Mouse (Mus musculus): ENCODE measurements around the gene Prr7. TPM values are rescaled to one million over a fixed set of nuclear protein-coding genes. Genes with fewer than 3 reads are reported as not detected.

Prr7 gene
- polyA plus RNA-seq, 1 experiment from 2014 or later: 5.8 TPM

GRCm38 (mm10) chr13:55479929-55480328, 15.9 kb downstream of the Prr7 start:
- Histone ChIP-seq H3K9me3 (replicated peaks) (no peaks in the 10 kb centered on the region), H3K4me3 (replicated peaks) (no peak overlapping the region), H3K36me3 (peaks cover 78% of the 10 kb centered on the region), H3K27ac (replicated peaks) (no peak overlapping the region), H3K4me1 (peaks cover 46% of the 10 kb centered on the region), H3K27me3 (replicated peaks) (no peaks in the 10 kb centered on the region), H3K9ac (replicated peaks) (no peak overlapping the region), H3K4me2 (no peak overlapping the region)
- ATAC-seq (ENCODE audit: low FRiP score): no peak

GRCm38 (mm10) chr13:55482542-55482941, 18.5 kb downstream of the Prr7 start:
- Histone ChIP-seq H3K9ac (replicated peaks) (peak overlapping the region; percentile 100; the same call in 1 of the 2 replicates), H3K36me3 (peaks cover 52% of the 10 kb centered on the region), H3K4me1 (peaks cover 53% of the 10 kb centered on the region), H3K27ac (replicated peaks) (peak overlapping the region; percentile 98), H3K9me3 (replicated peaks) (no peaks in the 10 kb centered on the region), H3K27me3 (replicated peaks) (no peaks in the 10 kb centered on the region), H3K4me3 (replicated peaks) (peak overlapping the region; percentile 83; the same call in 1 of the 2 replicates), H3K4me2 (peak overlapping the region; percentile 96)
- WGBS: 59% methylated on average over 7 of the region's 7 CpGs
- no peak for ATAC-seq (ENCODE audit: low FRiP score)

- peak overlapping the region; percentile 96 for H3K4me2 ChIP-seq
- no peak for ATAC-seq (ENCODE audit: low FRiP score)
- peaks cover 47% of the 10 kb centered on the region for H3K36me3 ChIP-seq
- peaks cover 53% of the 10 kb centered on the region for H3K4me1 ChIP-seq
- 44% methylated on average over 9 of the region's 9 CpGs for whole genome bisulfite sequencing
- no peaks in the 10 kb centered on the region for H3K27me3 ChIP-seq (replicated peaks)
- H3K4me3 ChIP-seq (replicated peaks): peak overlapping the region; percentile 83
- H3K9ac ChIP-seq (replicated peaks): peak overlapping the region; percentile 100
- H3K9me3 ChIP-seq (replicated peaks): no peaks in the 10 kb centered on the region
- H3K27ac ChIP-seq (replicated peaks): peak overlapping the region; percentile 98
Measured at GRCm38 (mm10) chr13:55483071-55483470, 19.0 kb downstream of the Prr7 start.

- Histone ChIP-seq H3K9ac (replicated peaks) (peak overlapping the region; percentile 100), H3K27me3 (replicated peaks) (no peaks in the 10 kb centered on the region), H3K4me2 (peak overlapping the region; percentile 96), H3K27ac (replicated peaks) (peak overlapping the region; percentile 98), H3K36me3 (peaks cover 43% of the 10 kb centered on the region), H3K4me1 (peaks cover 59% of the 10 kb centered on the region), H3K4me3 (replicated peaks) (peak overlapping the region; percentile 83), H3K9me3 (replicated peaks) (no peaks in the 10 kb centered on the region)
- 8% methylated on average over 15 of the region's 15 CpGs for WGBS
- ATAC-seq (ENCODE audit: low FRiP score): peak; percentile 67
Measured at GRCm38 (mm10) chr13:55483593-55483992, 19.5 kb downstream of the Prr7 start.

GRCm38 (mm10) chr13:55484520-55485088, 20.5 kb downstream of the Prr7 start:
- peak overlapping the region; percentile 100 for H3K9ac ChIP-seq (replicated peaks)
- peak overlapping the region; percentile 98 for H3K27ac ChIP-seq (replicated peaks)
- H3K4me2 ChIP-seq: peak overlapping the region; percentile 96
- H3K27me3 ChIP-seq (replicated peaks): no peaks in the 10 kb centered on the region
- H3K4me1 ChIP-seq: peaks cover 63% of the 10 kb centered on the region
- peaks cover 33% of the 10 kb centered on the region for H3K36me3 ChIP-seq
- ATAC-seq (ENCODE audit: low FRiP score): no peak
- no peaks in the 10 kb centered on the region for H3K9me3 ChIP-seq (replicated peaks)
- 4% methylated on average over 7 of the region's 7 CpGs for WGBS
- H3K4me3 ChIP-seq (replicated peaks): peak overlapping the region; percentile 83

GRCm38 (mm10) chr13:55486029-55486794, 22.1 kb downstream of the Prr7 start:
- no peaks in the 10 kb centered on the region for H3K9me3 ChIP-seq (replicated peaks)
- H3K4me3 ChIP-seq (replicated peaks): peak overlapping the region; percentile 83
- WGBS: 17% methylated on average over 14 of the region's 14 CpGs
- H3K27ac ChIP-seq (replicated peaks): peak overlapping the region; percentile 98
- ATAC-seq (ENCODE audit: low FRiP score): no peak
- H3K4me2 ChIP-seq: peak overlapping the region; percentile 96
- peaks cover 17% of the 10 kb centered on the region for H3K36me3 ChIP-seq
- H3K4me1 ChIP-seq: peaks cover 63% of the 10 kb centered on the region
- H3K27me3 ChIP-seq (replicated peaks): no peaks in the 10 kb centered on the region
- H3K9ac ChIP-seq (replicated peaks): peak overlapping the region; percentile 100

- peak overlapping the region; percentile 98 for H3K27ac ChIP-seq (replicated peaks)
- H3K4me1 ChIP-seq: peaks cover 60% of the 10 kb centered on the region
- H3K4me3 ChIP-seq (replicated peaks): peak overlapping the region; percentile 83
- WGBS: under 1% methylated on average over 29 of the region's 29 CpGs
- peak overlapping the region; percentile 100 for H3K9ac ChIP-seq (replicated peaks)
- no peaks in the 10 kb centered on the region for H3K9me3 ChIP-seq (replicated peaks)
- peak; percentile 55 for ATAC-seq (ENCODE audit: low FRiP score)
- no peaks in the 10 kb centered on the region for H3K27me3 ChIP-seq (replicated peaks)
- peak overlapping the region; percentile 96 for H3K4me2 ChIP-seq
- H3K36me3 ChIP-seq: peaks cover 10% of the 10 kb centered on the region
Measured at GRCm38 (mm10) chr13:55486916-55487577, 23.0 kb downstream of the Prr7 start.

GRCm38 (mm10) chr13:55487578-55488498, 23.8 kb downstream of the Prr7 start, which contains the start of gene Dbn1:
Gene Dbn1, minus strand, starts transcription at chr13:55488111.
- WGBS: 2% methylated on average over 41 of the region's 83 CpGs
- ATAC-seq (ENCODE audit: low FRiP score): peak; percentile 86

GRCm38 (mm10) chr13:55494257-55494656, 30.2 kb downstream of the Prr7 start:
- Histone ChIP-seq H3K27me3 (replicated peaks) (no peaks in the 10 kb centered on the region), H3K36me3 (peaks cover 10% of the 10 kb centered on the region; the same call in 1 of the 2 replicates), H3K4me3 (replicated peaks) (no peak overlapping the region), H3K9ac (replicated peaks) (no peak overlapping the region), H3K9me3 (replicated peaks) (no peaks in the 10 kb centered on the region), H3K4me1 (peaks cover 23% of the 10 kb centered on the region), H3K27ac (replicated peaks) (no peak overlapping the region), H3K4me2 (no peak overlapping the region)
- WGBS: 37% methylated on average over 2 of the region's 2 CpGs
- ATAC-seq (ENCODE audit: low FRiP score): no peak

More at GRCm38 (mm10) chr13:55487578-55488498, 23.8 kb downstream of the Prr7 start, which contains the start of gene Dbn1:
- peak within 1 kb of the TSS; percentile 98 for H3K27ac ChIP-seq (replicated peaks)
- peak within 1 kb of the TSS; percentile 96 for H3K4me2 ChIP-seq
- peak within 1 kb of the TSS; percentile 100 for H3K9ac ChIP-seq (replicated peaks)
- H3K4me3 ChIP-seq (replicated peaks): peak within 1 kb of the TSS; percentile 83
- H3K36me3 ChIP-seq: peaks cover 4% of the 10 kb centered on the region; the same call in 1 of the 2 replicates
- peaks cover 52% of the 10 kb centered on the region for H3K4me1 ChIP-seq
- H3K27me3 ChIP-seq (replicated peaks): no peaks in the 10 kb centered on the region
- H3K9me3 ChIP-seq (replicated peaks): no peaks in the 10 kb centered on the region

- Histone ChIP-seq H3K4me2 (peak overlapping the region; percentile 13), H3K9ac (replicated peaks) (no peak overlapping the region), H3K4me3 (replicated peaks) (no peak overlapping the region), H3K4me1 (peaks cover 23% of the 10 kb centered on the region), H3K27ac (replicated peaks) (0 out of 2 replicates have a peak overlapping the region, but pooled peaks have one; percentile 37), H3K27me3 (replicated peaks) (no peaks in the 10 kb centered on the region), H3K9me3 (replicated peaks) (no peaks in the 10 kb centered on the region), H3K36me3 (peaks cover 10% of the 10 kb centered on the region; the same call in 1 of the 2 replicates)
- 23% methylated on average over 18 of the region's 18 CpGs for WGBS
- no peak for ATAC-seq (ENCODE audit: low FRiP score)
Measured at GRCm38 (mm10) chr13:55494883-55495621, 31.0 kb downstream of the Prr7 start.
